Mouse (Mus musculus) lung, postnatal 10 days (tissue): ENCODE measurements around the gene Tmem80.
A peak's percentile ranks its signal among the peaks of the same experiment; 100 is the strongest.

Experiments used
- DNase-seq: peaks from one replicate; pipeline ENCODE4 v3.0.0; 2021

Tmem80 gene

GRCm38 (mm10) chr7:141326546-141327446 is 743 bp upstream of the Tmem80 start:
- no peak for DNase-seq

DNA sequence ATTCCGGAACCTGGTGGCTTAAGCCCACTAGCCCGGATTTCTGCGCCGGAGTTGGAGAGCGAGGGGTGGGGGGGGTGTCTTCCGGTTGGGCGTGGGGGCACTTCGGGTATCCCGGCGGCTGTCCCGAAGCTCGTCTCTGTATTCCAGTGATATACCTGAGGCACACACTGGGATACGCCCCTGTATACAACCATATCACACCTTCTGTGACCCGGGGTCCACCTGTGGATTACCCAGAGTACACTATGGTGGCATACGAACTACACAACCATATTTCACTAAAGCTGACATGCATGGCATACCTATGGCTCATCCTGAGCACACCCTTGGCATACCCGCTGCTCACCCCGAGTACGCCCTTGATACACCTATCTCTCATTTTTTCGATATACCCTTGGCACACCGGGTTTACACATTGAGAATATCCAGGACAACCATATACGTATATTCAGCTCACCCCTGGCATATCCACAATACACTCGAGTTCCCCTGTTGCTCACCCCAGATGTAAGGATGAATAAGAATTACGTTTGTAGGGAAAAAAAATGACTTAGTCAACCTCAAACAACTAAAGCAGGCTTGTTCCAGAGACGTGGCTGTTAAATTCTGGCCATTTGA is 943 bp downstream of the Tmem80 start:
- no peak for DNase-seq

DNA sequence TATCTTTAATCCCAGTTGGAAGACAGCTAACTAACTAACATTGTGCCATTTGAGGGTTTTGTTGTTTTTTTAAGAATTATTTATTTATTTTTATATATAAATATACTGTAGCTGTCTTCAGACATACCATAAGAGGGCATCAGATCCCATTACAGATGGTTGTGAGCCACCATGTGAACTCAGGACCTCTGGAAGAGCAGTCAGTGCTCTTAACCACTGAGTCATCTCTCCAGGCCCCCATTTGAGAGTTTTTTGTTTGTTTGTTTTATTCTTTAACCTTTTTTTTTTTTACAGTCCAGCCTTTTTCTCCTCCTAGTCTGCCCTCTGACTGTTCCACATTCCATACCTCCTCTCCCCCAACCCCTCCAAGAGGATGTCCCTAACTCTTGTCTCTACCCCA is 3.2 kb downstream of the Tmem80 start:
- no peak for DNase-seq

GRCm38 (mm10) chr7:141331990-141332389 is 4.5 kb downstream of the Tmem80 start:
- no peak for DNase-seq

DNA sequence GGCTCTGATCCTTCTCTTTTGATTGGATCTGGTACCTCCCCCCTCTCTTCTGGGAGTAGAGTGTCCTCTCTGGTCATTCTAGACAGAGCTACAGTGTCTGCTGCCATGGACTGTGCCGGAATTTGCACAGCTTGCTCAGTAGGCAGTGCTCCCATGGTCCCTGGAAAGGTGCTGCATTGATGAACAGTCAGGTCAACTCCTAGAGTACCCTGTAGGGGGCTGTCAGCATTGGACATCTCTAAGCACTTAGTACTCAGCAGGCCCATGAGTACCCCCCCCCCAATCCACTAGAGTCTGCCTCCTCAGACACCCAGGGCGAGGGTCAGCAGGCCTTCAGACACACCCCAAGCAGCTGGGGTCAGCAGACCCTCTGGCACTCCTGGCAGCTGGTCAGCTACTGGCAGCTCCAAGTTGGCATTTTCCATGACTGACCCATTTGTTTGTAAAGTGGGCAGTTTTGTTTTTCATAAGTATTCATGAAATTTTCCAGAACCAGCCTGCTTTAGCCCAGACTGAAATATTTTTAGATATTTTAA is 7.6 kb downstream of the Tmem80 start:
- no peak for DNase-seq

- DNase-seq: no peak
Observed at GRCm38 (mm10) chr7:141335682-141336081, 8.1 kb downstream of the Tmem80 start.

- DNase-seq: no peak
Observed at GRCm38 (mm10) chr7:141336296-141336695, 8.8 kb downstream of the Tmem80 start.

- DNase-seq: peak; percentile 44
Observed at GRCm38 (mm10) chr7:141337716-141338416, 10.3 kb downstream of the Tmem80 start.

- DNase-seq: peak; percentile 79
Observed at GRCm38 (mm10) chr7:141338576-141339131, 11.1 kb downstream of the Tmem80 start, which contains the start of gene Eps8l2. Eps8l2 (plus strand) TSS chr7:141338880.

DNA sequence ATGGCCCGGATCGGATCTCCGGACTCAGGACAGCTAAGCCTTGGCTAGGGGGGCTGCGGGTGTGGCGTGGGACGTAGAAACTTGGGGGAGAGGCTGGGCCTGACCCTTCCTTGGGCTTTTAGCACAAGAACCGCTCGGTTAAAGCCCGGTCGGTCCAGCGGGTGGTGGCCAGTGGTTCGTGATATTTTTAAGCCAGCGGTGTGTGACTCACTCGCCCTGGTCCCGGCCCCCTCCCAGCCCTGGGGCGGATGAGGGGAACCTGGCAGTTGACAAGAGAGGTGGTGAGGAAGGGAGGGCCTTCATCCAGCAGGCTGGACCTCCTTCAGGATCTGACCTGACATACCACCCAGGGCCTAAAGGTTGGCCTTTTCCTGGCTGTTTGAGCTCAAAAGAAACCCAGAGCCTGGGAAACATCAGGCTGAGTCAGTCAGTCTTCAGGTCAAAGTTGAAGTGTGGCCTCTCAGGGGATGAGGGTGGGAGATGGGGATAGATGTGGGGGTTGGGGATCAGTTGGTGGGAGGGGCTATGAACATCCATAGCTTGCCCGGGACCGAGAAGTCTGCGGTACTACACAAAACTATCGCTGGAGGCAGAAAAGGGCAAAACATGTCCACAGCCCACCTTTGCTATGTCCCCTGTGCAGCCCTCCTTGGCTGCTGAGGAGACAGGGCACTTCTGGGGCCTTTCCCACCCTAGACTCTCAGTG is 11.8 kb downstream of the Tmem80 start:
- DNase-seq: no peak

GRCm38 (mm10) chr7:141340023-141340422 is 12.5 kb downstream of the Tmem80 start:
- DNase-seq: no peak

DNA sequence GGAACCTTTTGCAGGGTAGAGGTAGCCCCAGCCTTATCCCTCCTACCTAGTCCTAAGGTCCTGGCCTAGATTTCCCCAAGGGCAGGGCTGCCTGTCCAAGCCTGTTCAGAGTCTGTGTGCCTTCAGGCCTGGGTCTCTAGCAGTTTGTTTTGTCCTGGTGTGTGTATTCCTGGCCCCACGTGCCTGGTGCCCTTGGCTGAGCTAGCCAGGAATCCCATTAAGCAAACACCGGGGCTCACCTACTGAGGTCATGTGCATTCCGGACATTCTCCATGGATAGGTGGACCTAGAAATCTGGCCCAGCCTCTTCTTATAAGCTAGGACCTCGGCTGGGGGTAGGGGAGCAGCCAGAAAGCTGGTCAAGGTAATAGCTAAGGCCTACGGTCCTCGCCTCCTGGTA is 12.9 kb downstream of the Tmem80 start:
- peak; percentile 53 for DNase-seq

DNA sequence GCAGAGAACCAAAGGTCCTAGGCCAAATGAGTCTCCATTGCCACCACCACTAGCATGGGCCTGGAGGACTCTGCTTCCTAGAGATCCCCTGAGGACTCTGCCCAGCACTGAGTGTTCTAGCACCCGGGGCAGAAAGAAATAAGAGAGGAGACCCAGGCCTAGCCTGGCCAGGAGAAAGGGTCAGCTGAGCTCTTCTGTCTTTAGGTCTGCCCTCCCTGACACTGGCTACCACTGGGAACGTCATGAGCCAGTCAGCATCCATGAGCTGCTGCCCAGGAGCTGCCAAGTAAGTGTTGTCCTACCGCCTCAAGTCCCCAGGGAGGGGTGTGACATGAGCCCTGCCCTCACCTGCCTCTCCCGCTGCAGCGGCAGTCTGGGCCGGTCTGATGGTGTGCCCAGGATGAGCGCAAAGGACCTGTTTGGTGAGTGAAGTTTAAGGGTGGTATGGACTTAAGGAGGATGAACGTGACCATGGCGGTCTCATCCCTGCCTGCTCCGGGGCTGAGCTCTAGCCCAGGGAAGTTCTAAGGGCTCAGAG is 14.2 kb downstream of the Tmem80 start:
- DNase-seq: no peak

DNA sequence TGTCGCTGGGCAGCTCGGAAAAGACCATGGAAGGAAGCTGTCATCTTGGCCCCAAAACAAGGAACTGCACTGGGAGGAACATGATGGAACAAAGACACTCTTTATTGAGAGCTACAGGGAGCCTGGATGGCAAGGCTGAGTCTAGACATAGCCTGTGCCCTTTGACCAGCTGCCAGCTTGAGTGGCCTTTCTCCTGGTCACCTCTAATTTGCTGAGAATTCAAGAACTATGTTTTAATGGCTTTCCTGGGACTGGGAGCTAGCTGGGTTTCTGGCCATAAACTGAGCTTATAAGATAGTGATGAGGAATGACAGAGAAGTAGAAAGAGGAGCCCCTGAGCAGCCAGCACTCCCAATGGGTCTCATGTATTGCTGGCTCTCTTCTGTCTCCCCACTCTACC is 15.7 kb downstream of the Tmem80 start:
- DNase-seq: no peak

GRCm38 (mm10) chr7:141343696-141344095 is 16.2 kb downstream of the Tmem80 start:
- no peak for DNase-seq

GRCm38 (mm10) chr7:141344787-141345186 is 17.2 kb downstream of the Tmem80 start:
- no peak for DNase-seq

DNA sequence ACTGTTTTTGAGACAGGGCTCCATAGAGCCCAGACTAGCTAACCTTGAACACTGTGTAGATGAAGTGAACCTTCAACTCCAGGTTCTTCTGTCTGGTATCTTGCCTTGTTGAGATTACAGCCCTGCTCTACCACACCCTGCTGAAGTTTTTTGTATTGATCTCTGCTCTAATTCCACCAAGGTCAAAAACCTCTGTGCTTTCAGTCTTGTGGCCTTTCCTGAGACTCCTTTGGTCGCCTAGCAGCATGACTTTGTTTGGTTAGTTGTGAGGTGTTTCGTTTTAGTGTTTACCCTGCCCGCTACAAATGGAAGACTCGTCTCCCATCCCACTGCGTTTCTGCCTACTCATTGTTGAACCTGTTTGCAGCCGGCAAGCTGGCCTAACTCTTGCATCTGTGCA is 23.5 kb downstream of the Tmem80 start:
- no peak for DNase-seq

- no peak for DNase-seq
Observed at GRCm38 (mm10) chr7:141355051-141355450, 27.5 kb downstream of the Tmem80 start.

DNA sequence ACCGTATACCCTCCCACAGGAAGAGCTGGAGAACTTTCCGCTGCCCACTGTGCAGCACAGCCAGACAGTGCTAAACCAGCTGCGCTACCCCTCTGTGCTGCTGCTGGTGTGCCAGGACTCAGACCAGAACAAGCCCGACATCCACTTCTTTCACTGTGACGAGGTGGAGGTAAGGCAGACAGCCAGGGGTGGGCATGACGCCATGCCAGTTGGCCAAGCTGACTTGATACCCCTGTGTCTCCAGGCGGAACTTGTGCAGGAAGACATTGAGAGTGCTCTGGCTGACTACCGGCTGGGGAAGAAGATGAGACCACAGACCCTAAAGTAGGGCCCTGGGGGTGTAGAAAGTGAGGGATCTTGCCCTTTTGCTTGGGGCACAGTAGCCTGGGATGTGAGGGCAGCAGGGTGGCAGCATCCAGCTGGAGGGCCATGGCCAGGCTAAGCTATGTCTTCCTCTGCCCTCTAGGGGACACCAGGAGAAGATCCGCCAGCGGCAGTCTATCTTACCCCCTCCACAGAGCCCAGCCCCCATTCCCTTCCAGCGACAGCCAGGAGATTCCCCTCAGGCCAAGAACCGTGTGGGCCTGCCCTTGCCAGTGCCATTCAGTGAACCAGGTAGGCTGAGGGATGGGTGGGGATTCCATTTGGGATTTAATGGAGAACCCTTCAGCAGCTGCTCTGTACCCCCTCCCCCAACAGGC is 28.2 kb downstream of the Tmem80 start:
- DNase-seq: peak; percentile 49

GRCm38 (mm10) chr7:141356971-141357370 is 29.4 kb downstream of the Tmem80 start:
- no peak for DNase-seq

GRCm38 (mm10) chr7:141361510-141361909 is 34.0 kb downstream of the Tmem80 start:
- peak; percentile 65 for DNase-seq
